Mouse (Mus musculus) embryo, embryonic 9.5 days (tissue): ENCODE data around the gene Defb22.
A peak's percentile ranks its signal among the peaks of the same experiment; 100 is the strongest.

Experiments
- DNase-seq: peaks from one replicate; pipeline ENCODE4 v3.0.0-alpha.2; 2017; ENCODE audit errors: extremely low spot score

Defb22 gene

GRCm38 (mm10) chr2:152439833-152440232, 50.1 kb downstream of the Defb22 start:
- DNase-seq = no peak

GRCm38 (mm10) chr2:152438963-152439362, 51.0 kb downstream of the Defb22 start:
- no peak for DNase-seq

- peak; percentile 87 for DNase-seq
Measured at GRCm38 (mm10) chr2:152436983-152437860, 52.7 kb downstream of the Defb22 start.

GRCm38 (mm10) chr2:152436405-152436901, 53.5 kb downstream of the Defb22 start:
- DNase-seq = no peak
